Comparison of ENCODE assay signal across 9 mouse cellular contexts in genomic region chr15:4375031-4375422, GRCm38 (mm10). TPM values are rescaled to one million over a fixed set of nuclear protein-coding genes. Genes with fewer than 3 reads are reported as not detected.
DNase-seq lines count a peak whose midpoint lies in the region; ATAC-seq and TF ChIP-seq lines count a peak whose summit lies in the region.
"Had no signal": no experiment of that assay in that cellular context is flagged by ENCODE, and none has a peak within 500 bp of the region (broad histone marks: within the 10 kb centered on the region; RNA-seq: fewer than 3 reads in every experiment).

No protein-coding gene starts in this region.

- H3K9me3 ChIP-seq in heart, embryonic 13.5 days: no peaks in the 10 kb centered on the region
- H3K9me3 ChIP-seq in hindbrain, embryonic 12.5 days (replicated peaks): no peaks in the 10 kb centered on the region
- H3K9me3 ChIP-seq in midbrain, embryonic 13.5 days: no peaks in the 10 kb centered on the region

- TF ChIP-seq CTCF in cortical plate, adult 2 months (IDR thresholded peaks at IDR 0.05; ENCODE audit: extremely low read depth, insufficient read depth, low read length): no peak

- intact Hi-C loops in heart, postnatal 25 days (cut with DNase I): no loop called here

- H3K4me1 ChIP-seq in heart, embryonic 13.5 days: peaks cover 6% of the 10 kb centered on the region
- H3K4me1 ChIP-seq in cortical plate, adult 2 months (ENCODE audit: control insufficient read depth, insufficient read depth, low read length): no peaks in the 10 kb centered on the region
- H3K4me1 ChIP-seq in hindbrain, embryonic 12.5 days: peaks cover 10% of the 10 kb centered on the region
- H3K4me1 ChIP-seq in midbrain, embryonic 13.5 days (replicated peaks): peaks cover 26% of the 10 kb centered on the region

- no peak overlapping the region for H3K27ac ChIP-seq in heart, embryonic 13.5 days (replicated peaks)
- H3K27ac ChIP-seq in cortical plate, adult 2 months (ENCODE audit: insufficient read depth, low read length): no peak overlapping the region
- H3K27ac ChIP-seq in hindbrain, embryonic 12.5 days: 0 out of 2 replicates have a peak overlapping the region, but pooled peaks have one; percentile 23
- peak overlapping the region; percentile 73 for H3K27ac ChIP-seq in midbrain, embryonic 13.5 days
- H3K27ac ChIP-seq: liver, embryonic 14.5 days had no signal

- ATAC-seq in heart, embryonic 13.5 days (ENCODE audit: extremely low read depth, insufficient number of reproducible peaks, low FRiP score, low TSS enrichment): no peak
- ATAC-seq in hindbrain, embryonic 12.5 days (ENCODE audit: low FRiP score): peak; percentile 1; the same call in 1 of the 2 replicates
- ATAC-seq in midbrain, embryonic 13.5 days: peak; percentile 2; the same call in 1 of the 2 replicates

- TF ChIP-seq POLR2A in cortical plate, adult 2 months (IDR thresholded peaks at IDR 0.05; ENCODE audit: extremely low read depth, insufficient read depth, low read length): no peak

- no peak for DNase-seq in heart, postnatal 25 days (ENCODE audit: low spot score)
- DNase-seq in retina, embryonic 14.5 days (ENCODE audit: low spot score): no peak
- DNase-seq in frontal cortex, adult 2 months (ENCODE audit: extremely low spot score in 1 of 2, low spot score in 1 of 2): no peak
- DNase-seq in ovary, postnatal 14 days (ENCODE audit: low spot score): no peak

- WGBS in heart, embryonic 13.5 days: 25% methylated on average over 6 of the region's 6 CpGs
- WGBS in hindbrain, embryonic 12.5 days: 21% methylated on average over 6 of the region's 6 CpGs
- 13% methylated on average over 6 of the region's 6 CpGs for WGBS in midbrain, embryonic 13.5 days

- H3K4me3 ChIP-seq in heart, embryonic 13.5 days: peak overlapping the region; percentile 56
- peak overlapping the region; percentile 77 for H3K4me3 ChIP-seq in cortical plate, adult 2 months (ENCODE audit: insufficient read depth, low read length)
- H3K4me3 ChIP-seq in hindbrain, embryonic 12.5 days: peak overlapping the region; percentile 58
- peak overlapping the region; percentile 62 for H3K4me3 ChIP-seq in midbrain, embryonic 13.5 days (replicated peaks)

- peaks cover 14% of the 10 kb centered on the region for H3K27me3 ChIP-seq in heart, embryonic 13.5 days (replicated peaks)
- no peaks in the 10 kb centered on the region for H3K27me3 ChIP-seq in hindbrain, embryonic 12.5 days
- 0 out of 2 replicates have a peak, but pooled peaks cover 3% of the 10 kb centered on the region for H3K27me3 ChIP-seq in midbrain, embryonic 13.5 days

- H3K36me3 ChIP-seq in heart, embryonic 13.5 days: no peaks in the 10 kb centered on the region
- H3K36me3 ChIP-seq in hindbrain, embryonic 12.5 days: no peaks in the 10 kb centered on the region
- H3K36me3 ChIP-seq in midbrain, embryonic 13.5 days: no peaks in the 10 kb centered on the region

- peak overlapping the region; percentile 83 for H3K4me2 ChIP-seq in heart, embryonic 13.5 days
- H3K4me2 ChIP-seq in hindbrain, embryonic 12.5 days (replicated peaks): peak overlapping the region; percentile 84
- peak overlapping the region; percentile 75 for H3K4me2 ChIP-seq in midbrain, embryonic 13.5 days (replicated peaks)

- H3K9ac ChIP-seq in heart, embryonic 13.5 days: peak overlapping the region; percentile 65
- H3K9ac ChIP-seq in hindbrain, embryonic 12.5 days: peak overlapping the region; percentile 67
- peak overlapping the region; percentile 74; the same call in 1 of the 2 replicates for H3K9ac ChIP-seq in midbrain, embryonic 13.5 days (replicated peaks)
- H3K9ac ChIP-seq: liver, embryonic 14.5 days had no signal

RNA-seq across cellular contexts. Expression of gene Plcxd3, which starts 0.3 kb away (rescaled TPM):
- polyA plus RNA-seq in heart, embryonic 13.5 days (2015; fragmentation: Nextera tagmentation; extraction: Ambion mirVana): 0.72 and 0.85 TPM in 2 replicates
- under 1 TPM; 0.13 to 0.28 TPM for total RNA-seq in heart, postnatal 25 days (2021)
- 4.4 and 4.5 TPM in 2 replicates for polyA plus RNA-seq in cortical plate, adult 2 months (2012; rRNA removed)
- 26.2 and 26.4 TPM in 2 replicates for polyA plus RNA-seq in hindbrain, embryonic 12.5 days (2016; fragmentation: Nextera tagmentation; extraction: Ambion mirVana)
- 56.2 and 67.4 TPM in 2 replicates for polyA plus RNA-seq in midbrain, embryonic 13.5 days (2015; fragmentation: Nextera tagmentation; extraction: Ambion mirVana)
- polyA plus RNA-seq in frontal cortex, adult 2 months (2012; rRNA removed): 5.0 and 7.5 TPM in 2 replicates

Comparison
In these comparisons a context has a peak if more than half of its experiments do, and no peak if none do; other contexts are left out.
1. H3K27ac ChIP-seq: peak in hindbrain, embryonic 12.5 days (single experiment) and midbrain, embryonic 13.5 days (single experiment); none in heart, embryonic 13.5 days (single experiment) and cortical plate, adult 2 months (single experiment).
2. Peak in every context shown above with its lines, with median percentiles within 50 percentile points of each other: H3K4me2 ChIP-seq, H3K4me3 ChIP-seq and H3K9ac ChIP-seq.